Mouse (Mus musculus): ENCODE results near the gene Gpn2. TPM values are rescaled to one million over a fixed set of nuclear protein-coding genes. Genes with fewer than 3 reads are reported as not detected.

Gpn2 gene
- total RNA-seq, 2 experiments from 2014 or later, result 9.5 to 10.6 TPM

DNA sequence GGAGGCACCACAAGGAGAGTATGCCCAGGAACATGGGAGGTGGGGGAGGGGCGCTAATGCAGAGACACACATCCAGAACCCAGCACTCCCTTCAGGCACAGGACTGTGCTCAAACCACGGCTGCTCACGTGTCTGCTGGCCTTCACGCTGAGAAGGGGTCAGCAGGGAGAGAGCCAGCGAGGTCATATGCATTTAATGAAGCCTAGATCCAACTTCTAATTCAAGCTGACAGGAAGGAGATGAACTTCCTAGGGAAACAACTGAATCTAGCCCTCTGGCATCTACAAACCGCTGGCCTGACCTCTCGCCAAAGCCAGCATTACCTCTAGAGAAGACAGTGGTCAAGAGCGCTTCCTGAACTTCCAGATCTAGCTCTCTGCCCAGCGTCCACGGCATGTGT lies 31.3 kb downstream of the Gpn2 start:
- intact Hi-C loops (cut with DNase I), result no loop called here
- no peak for DNase-seq (ENCODE audit: low spot score in 2 of 2)

GRCm38 (mm10) chr4:133617936-133618335 lies 33.8 kb downstream of the Gpn2 start:
- intact Hi-C loops (cut with DNase I), result no loop called here
- no peak for DNase-seq (ENCODE audit: low spot score in 2 of 2)

- intact Hi-C loops (cut with DNase I), result no loop called here
- no peak for DNase-seq (ENCODE audit: low spot score in 2 of 2)
These were observed 35.4 kb downstream of the Gpn2 start for GRCm38 (mm10) chr4:133619473-133620136.

DNA sequence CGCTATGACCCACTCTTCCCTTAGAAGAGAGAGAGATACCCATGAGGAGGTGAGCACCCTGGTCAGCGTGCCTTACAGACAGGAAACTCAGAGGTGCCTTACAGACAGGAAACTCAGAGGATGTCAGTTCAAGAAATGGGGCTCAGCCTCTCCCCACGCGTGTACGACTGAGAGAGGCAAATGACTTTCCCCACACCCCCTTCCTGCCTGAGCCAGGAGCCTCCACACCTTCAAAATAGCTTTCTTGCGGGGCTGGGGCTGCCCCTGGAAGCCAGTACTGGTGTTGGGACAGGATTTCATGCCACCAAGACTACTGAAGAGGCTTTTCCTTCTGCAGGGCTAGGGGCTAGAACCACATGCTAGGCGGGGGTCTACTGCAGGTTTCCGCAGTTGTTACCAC lies 36.5 kb downstream of the Gpn2 start:
- DNase-seq (ENCODE audit: low spot score in 2 of 2), result no peak
- intact Hi-C loops (cut with DNase I), result no loop called here

GRCm38 (mm10) chr4:133622161-133622695 lies 38.1 kb downstream of the Gpn2 start:
- intact Hi-C loops (cut with DNase I), result no loop called here
- DNase-seq (ENCODE audit: low spot score in 2 of 2), result no peak

DNA sequence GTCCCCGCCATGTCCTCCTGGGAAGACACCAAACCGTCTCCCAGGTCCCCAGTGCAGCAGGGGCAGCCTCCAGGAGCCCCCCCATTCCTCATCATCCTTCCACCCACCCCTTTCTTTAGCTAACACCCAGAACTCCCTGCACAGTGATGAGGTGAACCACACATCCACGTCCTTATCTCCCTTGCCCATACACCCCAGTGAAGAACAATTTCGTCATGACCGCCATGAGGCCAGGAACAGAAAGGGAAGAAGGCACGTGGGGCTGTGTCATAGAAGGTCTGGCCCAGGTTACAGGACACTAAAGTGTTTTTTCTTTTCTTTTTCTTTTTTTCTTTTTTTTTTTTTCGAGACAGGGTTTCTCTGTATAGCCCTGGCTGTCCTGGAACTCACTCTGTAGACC lies 40.7 kb downstream of the Gpn2 start:
- DNase-seq (ENCODE audit: low spot score in 2 of 2), result no peak
- intact Hi-C loops (cut with DNase I), result no loop called here

DNA sequence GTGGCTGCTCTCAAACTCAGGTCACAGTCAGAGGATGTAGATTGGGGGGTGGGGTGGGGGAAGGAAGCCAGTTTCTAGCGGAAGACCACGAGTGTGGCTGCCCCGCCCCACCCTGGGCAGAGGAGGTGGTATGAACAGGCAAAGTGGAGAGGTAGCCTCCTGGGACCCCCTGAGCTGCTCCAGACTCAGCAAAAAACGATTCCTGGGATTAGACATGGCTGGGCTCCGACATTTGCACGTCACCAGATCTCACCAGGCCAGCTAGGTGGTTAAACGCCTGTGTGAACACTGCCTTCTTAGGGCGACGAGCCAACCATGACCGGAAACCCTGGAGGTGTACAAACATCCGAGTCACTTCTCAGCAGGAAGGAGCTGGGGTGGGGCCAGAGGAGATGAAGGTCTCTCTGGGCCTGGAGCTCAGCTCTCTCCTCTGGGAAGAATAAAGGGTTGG lies 41.5 kb downstream of the Gpn2 start:
- intact Hi-C loops (cut with DNase I), result no loop called here
- DNase-seq (ENCODE audit: low spot score in 2 of 2), result no peak

- DNase-seq (ENCODE audit: low spot score in 2 of 2), result no peak
- intact Hi-C loops (cut with DNase I), result no loop called here
These were observed 42.1 kb downstream of the Gpn2 start for GRCm38 (mm10) chr4:133626221-133626620.

DNA sequence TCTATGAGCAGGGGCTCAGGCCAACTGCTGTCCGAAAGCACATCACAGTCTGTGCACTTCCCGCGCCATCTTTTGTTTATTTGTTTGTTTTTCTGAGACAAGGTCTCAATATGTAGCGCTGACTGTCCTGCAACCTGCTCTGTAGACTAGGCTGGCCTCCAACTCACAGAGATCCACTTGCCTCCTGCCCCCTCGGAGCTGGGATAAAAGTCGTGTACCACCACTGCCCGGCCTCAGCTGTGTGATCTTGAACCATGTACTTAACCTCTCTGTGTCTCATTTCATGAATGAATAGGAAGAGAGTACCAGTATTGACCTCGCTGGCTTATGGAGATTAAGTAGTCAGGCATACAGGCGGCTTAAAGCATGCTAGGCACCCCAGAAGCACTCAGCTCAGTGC lies 42.5 kb downstream of the Gpn2 start:
- intact Hi-C loops (cut with DNase I), result no loop called here
- no peak for DNase-seq (ENCODE audit: low spot score in 2 of 2)

GRCm38 (mm10) chr4:133627039-133627438 lies 42.9 kb downstream of the Gpn2 start:
- no peak for DNase-seq (ENCODE audit: low spot score in 2 of 2)
- intact Hi-C loops (cut with DNase I), result no loop called here

DNA sequence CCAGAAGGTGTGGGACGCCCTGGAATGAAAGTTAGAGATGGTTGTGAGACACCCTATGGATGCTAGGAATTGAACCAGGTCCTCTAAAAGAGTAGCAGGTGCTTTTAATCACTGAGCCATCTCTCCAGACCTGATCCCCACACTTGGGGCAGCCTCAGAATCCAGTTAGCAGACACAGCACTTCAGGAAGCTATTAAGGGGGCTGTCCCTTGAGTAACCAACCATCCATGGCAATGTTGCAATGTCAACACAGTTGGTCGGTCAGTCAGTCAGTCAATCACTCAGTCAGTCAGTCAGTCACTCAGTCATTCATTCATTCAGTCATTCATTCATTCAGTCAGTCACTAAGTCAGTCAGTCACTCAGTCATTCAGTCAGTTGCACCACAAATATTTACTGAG lies 44.4 kb downstream of the Gpn2 start:
- no peak for DNase-seq (ENCODE audit: low spot score in 2 of 2)

DNA sequence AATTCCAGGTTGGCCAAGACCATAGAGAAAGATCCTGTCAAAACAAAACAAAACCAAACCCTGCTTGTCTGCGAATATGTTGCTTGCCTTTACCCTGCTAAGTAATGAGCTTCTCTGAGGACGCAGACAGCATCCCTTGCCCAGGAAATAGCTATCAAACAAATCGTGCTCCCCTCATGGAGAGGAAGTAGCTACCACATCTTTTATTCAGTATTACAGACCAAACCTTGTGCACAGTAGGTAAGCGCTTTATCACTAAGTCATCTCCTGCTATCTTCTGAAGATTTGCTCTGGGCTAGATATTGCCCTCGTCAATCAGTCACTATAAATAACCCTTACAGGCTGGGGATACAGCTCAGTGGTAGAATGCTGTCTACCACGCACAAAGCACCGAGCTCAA lies 45.0 kb downstream of the Gpn2 start:
- no peak for DNase-seq (ENCODE audit: low spot score in 2 of 2)
- intact Hi-C loops (cut with DNase I), result no loop called here

More for the DNA sequence above, 44.4 kb downstream of the Gpn2 start:
- intact Hi-C loops (cut with DNase I), result no loop called here

- no peak for DNase-seq (ENCODE audit: low spot score in 2 of 2)
- intact Hi-C loops (cut with DNase I), result loop anchor here (5.0 kb wide), 1 partner anchor 33 kb away; no protein-coding TSS in a partner anchor
These were observed 46.3 kb downstream of the Gpn2 start for GRCm38 (mm10) chr4:133630326-133630920.

GRCm38 (mm10) chr4:133631071-133631768 lies 47.1 kb downstream of the Gpn2 start:
- DNase-seq (ENCODE audit: low spot score in 2 of 2), result no peak
- intact Hi-C loops (cut with DNase I), result loop anchor here (5.0 kb wide), 1 partner anchor 34 kb away; no protein-coding TSS in a partner anchor

GRCm38 (mm10) chr4:133631769-133632411 lies 47.7 kb downstream of the Gpn2 start:
- intact Hi-C loops (cut with DNase I), result loop anchor here (5.0 kb wide), 1 partner anchor 35 kb away; no protein-coding TSS in a partner anchor
- DNase-seq (ENCODE audit: low spot score in 2 of 2), result no peak

GRCm38 (mm10) chr4:133632483-133633327 lies 48.5 kb downstream of the Gpn2 start:
- intact Hi-C loops (cut with DNase I), result loop anchor here (5.0 kb wide), 1 partner anchor 35 kb away; no protein-coding TSS in a partner anchor
- no peak for DNase-seq (ENCODE audit: low spot score in 2 of 2)

GRCm38 (mm10) chr4:133633332-133634042 lies 49.3 kb downstream of the Gpn2 start:
- intact Hi-C loops (cut with DNase I), result loop anchor here (5.0 kb wide), 1 partner anchor 36 kb away; no protein-coding TSS in a partner anchor

DNA sequence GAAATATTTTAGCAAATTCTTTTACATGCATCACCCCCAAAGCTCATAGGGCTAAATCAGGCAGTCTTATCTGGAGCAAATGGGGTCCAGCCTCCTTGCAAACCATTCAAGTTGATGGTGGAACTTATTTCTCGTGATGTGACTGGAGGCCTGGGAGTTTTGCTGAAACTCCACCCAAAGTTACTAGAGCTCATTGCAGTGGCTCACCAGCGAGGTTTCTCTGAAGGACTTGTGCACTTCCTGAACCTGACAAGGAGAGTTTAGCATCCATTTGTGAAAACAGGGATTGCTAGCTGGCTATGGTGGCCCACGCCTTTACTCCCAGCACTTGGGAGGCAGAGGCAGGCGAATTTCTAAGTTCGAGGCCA lies 49.9 kb downstream of the Gpn2 start:
- no peak for DNase-seq (ENCODE audit: low spot score in 2 of 2)
- intact Hi-C loops (cut with DNase I), result loop anchor here (5.0 kb wide), 1 partner anchor 37 kb away; no protein-coding TSS in a partner anchor

More at GRCm38 (mm10) chr4:133633332-133634042, 49.3 kb downstream of the Gpn2 start:
- DNase-seq (ENCODE audit: low spot score in 2 of 2), result peak; percentile 83 to 87
